Mouse (Mus musculus) lung, postnatal 0 days (tissue): ENCODE results near the gene Ptgir. TPM values are rescaled to one million over a fixed set of nuclear protein-coding genes. Genes with fewer than 3 reads are reported as not detected.
"Not testable (repeated sequence)": the region's sequence is repeated elsewhere in the genome, so short reads cannot be mapped to it uniquely, and the experiment has no call there.

ENCODE experiments used
- ATAC-seq: fragments of 200-750 bp; cut with Nextera tagmentation; 2 replicates; pipeline ENCODE4 v1.8.0; 2017; ENCODE audit warnings: moderate library complexity
- DNase-seq: peaks from one replicate; pipeline ENCODE4 v3.0.0-alpha.2; 2016; ENCODE audit warnings: low spot score
- H3K27ac ChIP-seq: fragments of 300-500 bp; sonication (generic); 2 replicates; pipeline ENCODE4 v1.5.1; 2014; ENCODE audit warnings: antibody characterized with exemption, mild to moderate bottlenecking, low read length, mixed read lengths
- H3K27me3 ChIP-seq: fragments of 300-500 bp; sonication (generic); replicated peaks from 2 replicates; pipeline ENCODE4 v1.6.1; 2014; ENCODE audit warnings: low read length, mixed read lengths; ENCODE audit not compliant: insufficient read depth
- H3K36me3 ChIP-seq: fragments of 300-500 bp; sonication (generic); 2 replicates; pipeline ENCODE4 v1.6.1; 2014; ENCODE audit warnings: low read length, mixed read lengths; ENCODE audit not compliant: insufficient read depth
- H3K4me1 ChIP-seq: fragments of 300-500 bp; sonication (generic); 2 replicates; pipeline ENCODE4 v1.6.1; 2014; ENCODE audit warnings: antibody characterized with exemption, low read depth, low read length, mixed read lengths; ENCODE audit not compliant: insufficient read depth
- H3K4me2 ChIP-seq: fragments of 300-500 bp; sonication (generic); replicated peaks from 2 replicates; pipeline ENCODE4 v1.6.1; 2014; ENCODE audit warnings: low read depth, mild to moderate bottlenecking, low read length, moderate library complexity, mixed read lengths
- H3K4me3 ChIP-seq: fragments of 300-500 bp; sonication (generic); 2 replicates; pipeline ENCODE4 v1.5.1; 2014; ENCODE audit warnings: low read depth, low read length
- H3K9ac ChIP-seq: fragments of 300-500 bp; sonication (generic); replicated peaks from 2 replicates; pipeline ENCODE4 v1.6.1; 2014; ENCODE audit warnings: low read depth, mild to moderate bottlenecking
- H3K9me3 ChIP-seq: fragments of 300-500 bp; sonication (generic); 2 replicates; pipeline ENCODE4 v1.6.1; 2016; ENCODE audit warnings: low read length, mixed read lengths
- CTCF ChIP-seq: IDR thresholded peaks from 2 replicates; pipeline ENCODE4 v1.5.1; 2016; ENCODE audit warnings: antibody characterized with exemption, mild to moderate bottlenecking
- EP300 ChIP-seq: IDR thresholded peaks from 2 replicates; pipeline ENCODE4 v1.6.1; 2016; ENCODE audit warnings: antibody characterized with exemption, mild to moderate bottlenecking, control low read depth
- WGBS: fragments of 180-500 bp; shearing (Covaris S2); extraction: QIAGEN DNeasy Blood & Tissue Kit; methylation state at CpG from one replicate; pipeline ENCODE4 v1.1.7; 2014; 5-methylcytosine and 5-hydroxymethylcytosine counted together
- polyA plus RNA-seq: library from polyadenylated mRNA; unstranded; fragments of >200 nt; fragmentation: Nextera tagmentation; extraction: Ambion mirVana; gene quantifications from 2 replicates; pipeline ENCODE4 v1.2.1, GENCODE M21; 2015

Ptgir gene
- polyA plus RNA-seq, 1 experiment from 2014 or later = 2.0 TPM

GRCm38 (mm10) chr7:16949908-16950841, 43.9 kb downstream of the Ptgir start:
- Histone ChIP-seq H3K27ac (no peak overlapping the region), H3K36me3 (no peaks in the 10 kb centered on the region), H3K9ac (no peak overlapping the region), H3K4me3 (no peak overlapping the region), H3K4me2 (peak overlapping the region; percentile 46), H3K27me3 (peaks cover 25% of the 10 kb centered on the region), H3K9me3 (no peaks in the 10 kb centered on the region), H3K4me1 (peaks cover 21% of the 10 kb centered on the region; the same call in 1 of the 2 replicates)
- 6% methylated on average over 29 of the region's 29 CpGs for WGBS
- TF ChIP-seq CTCF = peak; percentile 96
- no peak for TF ChIP-seq EP300
- DNase-seq (peak; percentile 75), ATAC-seq (peak; percentile 54)

- Histone ChIP-seq H3K4me3 (no peak overlapping the region), H3K4me1 (peaks cover 21% of the 10 kb centered on the region; the same call in 1 of the 2 replicates), H3K9me3 (no peaks in the 10 kb centered on the region), H3K27me3 (peaks cover 16% of the 10 kb centered on the region), H3K36me3 (no peaks in the 10 kb centered on the region), H3K4me2 (no peak overlapping the region), H3K27ac (no peak overlapping the region), H3K9ac (no peak overlapping the region)
- DNase-seq = peak; percentile 89
- peak; percentile 85 for ATAC-seq
- no peak for TF ChIP-seq EP300
- TF ChIP-seq CTCF = peak; percentile 92
- 18% methylated on average over 18 of the region's 18 CpGs for WGBS
These were observed 44.8 kb downstream of the Ptgir start for GRCm38 (mm10) chr7:16950861-16951635.

GRCm38 (mm10) chr7:16953776-16954175, 47.5 kb downstream of the Ptgir start:
- ATAC-seq, H3K4me2 ChIP-seq, DNase-seq, H3K36me3 ChIP-seq, H3K27ac ChIP-seq, H3K9me3 ChIP-seq, H3K4me1 ChIP-seq, H3K27me3 ChIP-seq, H3K4me3 ChIP-seq, H3K9ac ChIP-seq: not testable (repeated sequence)
- 58% methylated on average over 2 of the region's 2 CpGs for WGBS

GRCm38 (mm10) chr7:16955712-16956111, 49.4 kb downstream of the Ptgir start:
- no peak overlapping the region for H3K4me3 ChIP-seq
- no peak for TF ChIP-seq CTCF
- TF ChIP-seq EP300 = no peak
- no peaks in the 10 kb centered on the region for H3K36me3 ChIP-seq
- 50% methylated on average over 4 of the region's 4 CpGs for WGBS
- ATAC-seq (no peak), DNase-seq (no peak)
- H3K9ac ChIP-seq = no peak overlapping the region
- no peaks in the 10 kb centered on the region for H3K4me1 ChIP-seq
- H3K27ac ChIP-seq = no peak overlapping the region
- H3K27me3 ChIP-seq = no peaks in the 10 kb centered on the region
- H3K4me2 ChIP-seq = no peak overlapping the region
- no peaks in the 10 kb centered on the region for H3K9me3 ChIP-seq

- ATAC-seq = no peak
- no peak overlapping the region for H3K27ac ChIP-seq
- DNase-seq = no peak
- WGBS = 66% methylated on average over 15 of the region's 15 CpGs
- no peaks in the 10 kb centered on the region for H3K9me3 ChIP-seq
- no peaks in the 10 kb centered on the region for H3K27me3 ChIP-seq
- no peak overlapping the region for H3K9ac ChIP-seq
- no peaks in the 10 kb centered on the region for H3K36me3 ChIP-seq
- no peaks in the 10 kb centered on the region for H3K4me1 ChIP-seq
- H3K4me2 ChIP-seq = no peak overlapping the region
- TF ChIP-seq CTCF (no peak), EP300 (no peak)
- no peak overlapping the region for H3K4me3 ChIP-seq
These were observed 50.3 kb downstream of the Ptgir start for GRCm38 (mm10) chr7:16956410-16957265.
